Mouse (Mus musculus) small intestine, adult 2 months (tissue): Measurements from ENCODE around the gene Arl3.

ENCODE experiments used
- CTCF ChIP-seq: fragments of 200-500 bp; IDR thresholded peaks from 2 replicates; pipeline ENCODE4 v1.5.1; 2012; ENCODE audit warnings: low read depth, mild to moderate bottlenecking, control low read depth, inconsistent platforms, low read length, moderate library complexity, mixed read lengths; ENCODE audit not compliant: insufficient replicate concordance, insufficient read length; ENCODE audit errors: extremely low read depth
- POLR2A ChIP-seq: fragments of 200-500 bp; IDR thresholded peaks from 2 replicates; pipeline ENCODE4 v1.6.1; 2012; ENCODE audit warnings: low read depth, mild to moderate bottlenecking, control low read depth, inconsistent platforms, low read length, moderate library complexity

DNA sequence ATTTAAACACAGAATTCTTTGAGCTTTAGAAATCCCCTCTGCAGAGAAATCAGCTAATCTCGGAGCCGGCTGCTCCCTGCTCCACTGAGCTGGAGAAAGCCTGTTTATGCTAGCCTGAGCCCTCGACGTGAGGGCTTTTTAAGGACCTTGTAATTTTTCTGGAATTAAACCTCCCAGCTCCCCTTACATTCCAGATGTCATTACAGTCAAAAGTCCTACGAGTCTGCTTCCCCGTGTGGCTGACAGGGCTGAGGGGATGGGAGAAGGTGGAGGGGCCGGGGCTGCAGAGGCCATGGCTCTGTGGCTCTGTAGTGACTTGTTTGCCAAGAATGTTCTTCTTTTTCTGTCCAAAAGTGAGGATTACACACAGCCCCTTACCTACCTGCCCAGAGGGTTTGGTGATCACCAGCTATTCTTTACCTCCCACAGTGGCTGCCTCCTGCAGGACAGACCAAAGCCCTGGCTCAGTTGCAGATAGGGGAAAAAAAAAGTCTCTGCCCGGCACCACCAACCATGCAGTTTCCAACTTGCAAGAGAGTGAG lies 42.5 kb downstream of the Arl3 start:
- TF ChIP-seq POLR2A (no peak), CTCF (no peak)
